Mouse (Mus musculus): ENCODE results near the gene Sorl1. TPM values are rescaled to one million over a fixed set of nuclear protein-coding genes. Genes with fewer than 3 reads are reported as not detected.

Gene Sorl1
- polyA plus RNA-seq, 1 experiment from 2014 or later, result 7.1 TPM

DNA sequence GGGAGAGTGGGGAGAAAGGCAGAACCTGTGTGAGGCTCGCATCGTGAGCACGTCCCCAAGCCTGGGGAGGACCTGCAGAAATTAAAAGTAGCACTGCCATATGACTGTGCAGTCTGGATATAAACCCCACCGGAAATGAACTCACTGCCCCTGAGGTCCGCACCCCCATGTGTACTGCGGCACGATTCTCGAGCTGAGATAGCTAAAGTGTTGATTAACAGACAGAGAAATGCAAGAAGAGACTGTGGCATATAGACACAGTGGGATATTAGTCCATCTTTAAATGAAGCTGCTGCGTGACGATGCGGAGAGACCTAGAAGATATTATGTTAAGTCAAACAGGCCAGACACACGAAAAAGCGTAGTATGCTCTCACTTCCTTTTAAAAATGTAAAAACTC, 38.1 kb downstream of the Sorl1 start:
- no peaks in the 10 kb centered on the region for H3K9me3 ChIP-seq (ENCODE audit: control insufficient read depth, low read length)
- no peak overlapping the region for H3K4me3 ChIP-seq (ENCODE audit: low read depth, low read length)
- no peaks in the 10 kb centered on the region for H3K27me3 ChIP-seq (ENCODE audit: control insufficient read depth, insufficient read depth, low read length)
- 92% methylated on average over 13 of the region's 13 CpGs for WGBS
- no peaks in the 10 kb centered on the region for H3K4me1 ChIP-seq (replicated peaks; ENCODE audit: control insufficient read depth, insufficient read depth)
- ATAC-seq (ENCODE audit: low FRiP score, low TSS enrichment) (no peak), DNase-seq (ENCODE audit: low spot score) (no peak)
- TF ChIP-seq EP300 (optimal IDR thresholded peaks at IDR 0.05) (no peak), CTCF (IDR thresholded peaks at IDR 0.05; ENCODE audit: low read depth) (no peak)
- H3K36me3 ChIP-seq (ENCODE audit: control insufficient read depth, insufficient read depth, low read length), result no peaks in the 10 kb centered on the region
- H3K9ac ChIP-seq (ENCODE audit: low read length), result no peak overlapping the region
- no peak overlapping the region for H3K4me2 ChIP-seq (replicated peaks; ENCODE audit: low read depth)
- H3K27ac ChIP-seq (replicated peaks), result no peak overlapping the region

DNA sequence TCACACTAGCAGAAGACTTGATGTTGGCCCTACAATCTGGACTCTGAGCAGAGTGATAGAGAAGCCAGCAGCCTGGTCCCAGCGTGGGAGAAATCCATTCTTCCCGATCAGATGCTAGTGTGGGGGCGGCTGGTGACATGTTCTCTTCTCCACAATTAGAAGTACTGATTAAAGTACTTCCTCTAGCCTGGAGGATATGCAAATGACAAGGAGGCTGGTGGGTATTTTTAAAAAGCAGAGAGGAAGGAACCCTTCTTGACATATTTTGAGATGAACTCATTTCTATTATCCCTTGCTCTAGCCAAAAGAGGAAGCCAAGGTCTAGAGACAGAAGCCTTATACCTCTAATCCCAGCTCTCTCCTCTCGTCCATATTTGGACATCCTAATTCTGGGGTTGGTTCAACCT, 40.4 kb downstream of the Sorl1 start:
- H3K4me1 ChIP-seq (replicated peaks; ENCODE audit: control insufficient read depth, insufficient read depth), result no peaks in the 10 kb centered on the region
- DNase-seq (ENCODE audit: low spot score), result no peak
- no peak overlapping the region for H3K9ac ChIP-seq (ENCODE audit: low read length)
- H3K36me3 ChIP-seq (ENCODE audit: control insufficient read depth, insufficient read depth, low read length), result no peaks in the 10 kb centered on the region
- no peak overlapping the region for H3K27ac ChIP-seq (replicated peaks)
- no peak for ATAC-seq (ENCODE audit: low FRiP score, low TSS enrichment)
- WGBS, result 83% methylated on average over 4 of the region's 4 CpGs
- no peaks in the 10 kb centered on the region for H3K27me3 ChIP-seq (ENCODE audit: control insufficient read depth, insufficient read depth, low read length)
- no peak overlapping the region for H3K4me2 ChIP-seq (replicated peaks; ENCODE audit: low read depth)
- no peaks in the 10 kb centered on the region for H3K9me3 ChIP-seq (ENCODE audit: control insufficient read depth, low read length)
- TF ChIP-seq CTCF (IDR thresholded peaks at IDR 0.05; ENCODE audit: low read depth), result no peak
- no peak for TF ChIP-seq EP300 (optimal IDR thresholded peaks at IDR 0.05)
- no peak overlapping the region for H3K4me3 ChIP-seq (ENCODE audit: low read depth, low read length)

DNA sequence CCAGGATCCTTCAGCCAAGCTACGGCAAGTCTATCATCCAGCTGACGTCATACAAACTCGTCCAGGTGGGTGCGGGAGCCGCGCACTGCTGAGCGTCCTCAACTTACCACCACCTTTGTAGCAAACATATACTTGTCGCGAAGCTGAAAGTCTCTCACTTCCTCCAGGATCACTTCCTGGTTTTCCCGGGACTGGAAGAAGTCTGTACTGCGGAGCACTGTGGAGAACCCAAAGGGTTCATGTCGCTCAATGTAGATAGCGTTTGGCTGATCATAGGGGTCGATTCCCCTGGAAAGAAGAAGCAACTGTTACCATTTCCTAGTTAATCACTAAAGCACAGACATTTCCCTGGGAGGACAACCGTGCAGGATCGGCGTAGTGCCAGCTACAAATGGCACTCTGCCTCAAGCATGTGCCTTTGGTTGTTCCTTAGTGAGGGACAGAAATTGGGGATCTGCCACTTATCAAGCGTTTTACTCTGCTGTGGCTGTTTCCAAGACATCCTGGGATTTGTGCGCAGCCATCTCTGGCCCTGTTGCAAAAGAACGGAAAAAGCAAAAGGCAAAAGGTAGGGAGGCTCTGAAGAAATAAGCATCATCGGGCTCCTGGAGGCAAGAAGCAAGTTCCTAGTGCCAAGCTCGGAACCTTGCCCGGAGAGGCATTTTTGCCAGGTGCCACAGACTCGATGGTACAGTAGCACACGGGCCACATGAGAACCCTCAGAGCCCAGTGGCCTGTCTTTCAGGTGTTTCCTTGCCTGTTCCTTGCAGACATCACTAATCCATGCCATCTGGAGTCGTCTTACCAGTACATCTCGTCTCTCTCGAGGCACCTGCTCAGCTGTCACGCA, 42.2 kb downstream of the Sorl1 start:
- DNase-seq (ENCODE audit: low spot score) (no peak), ATAC-seq (ENCODE audit: low FRiP score, low TSS enrichment) (no peak)
- no peaks in the 10 kb centered on the region for H3K36me3 ChIP-seq (ENCODE audit: control insufficient read depth, insufficient read depth, low read length)
- no peak overlapping the region for H3K9ac ChIP-seq (ENCODE audit: low read length)
- no peak for TF ChIP-seq CTCF (IDR thresholded peaks at IDR 0.05; ENCODE audit: low read depth)
- no peak for TF ChIP-seq EP300 (optimal IDR thresholded peaks at IDR 0.05)
- H3K4me2 ChIP-seq (replicated peaks; ENCODE audit: low read depth), result no peak overlapping the region
- H3K4me1 ChIP-seq (replicated peaks; ENCODE audit: control insufficient read depth, insufficient read depth), result no peaks in the 10 kb centered on the region
- WGBS, result 89% methylated on average over 29 of the region's 29 CpGs
- no peaks in the 10 kb centered on the region for H3K9me3 ChIP-seq (ENCODE audit: control insufficient read depth, low read length)
- H3K27ac ChIP-seq (replicated peaks), result no peak overlapping the region
- no peaks in the 10 kb centered on the region for H3K27me3 ChIP-seq (ENCODE audit: control insufficient read depth, insufficient read depth, low read length)
- no peak overlapping the region for H3K4me3 ChIP-seq (ENCODE audit: low read depth, low read length)

GRCm38 (mm10) chr9:42080671-42081070, 43.4 kb downstream of the Sorl1 start:
- WGBS, result 80% methylated on average over 9 of the region's 9 CpGs
- no peak overlapping the region for H3K27ac ChIP-seq (replicated peaks)

GRCm38 (mm10) chr9:42077112-42077845, 46.8 kb downstream of the Sorl1 start:
- no peak for ATAC-seq (ENCODE audit: low FRiP score, low TSS enrichment)
- Histone ChIP-seq H3K4me3 (ENCODE audit: low read depth, low read length) (no peak overlapping the region), H3K27me3 (ENCODE audit: control insufficient read depth, insufficient read depth, low read length) (no peaks in the 10 kb centered on the region), H3K4me2 (replicated peaks; ENCODE audit: low read depth) (no peak overlapping the region), H3K36me3 (ENCODE audit: control insufficient read depth, insufficient read depth, low read length) (no peaks in the 10 kb centered on the region), H3K9ac (ENCODE audit: low read length) (no peak overlapping the region), H3K4me1 (replicated peaks; ENCODE audit: control insufficient read depth, insufficient read depth) (no peaks in the 10 kb centered on the region), H3K27ac (replicated peaks) (no peak overlapping the region), H3K9me3 (ENCODE audit: control insufficient read depth, low read length) (no peaks in the 10 kb centered on the region)
- TF ChIP-seq CTCF (IDR thresholded peaks at IDR 0.05; ENCODE audit: low read depth) (no peak), EP300 (optimal IDR thresholded peaks at IDR 0.05) (no peak)
- 66% methylated on average over 16 of the region's 16 CpGs for WGBS
- no peak for DNase-seq (ENCODE audit: low spot score)

More at GRCm38 (mm10) chr9:42080671-42081070, 43.4 kb downstream of the Sorl1 start:
- Histone ChIP-seq H3K36me3 (ENCODE audit: control insufficient read depth, insufficient read depth, low read length) (no peaks in the 10 kb centered on the region), H3K27me3 (ENCODE audit: control insufficient read depth, insufficient read depth, low read length) (no peaks in the 10 kb centered on the region), H3K4me2 (replicated peaks; ENCODE audit: low read depth) (no peak overlapping the region), H3K9me3 (ENCODE audit: control insufficient read depth, low read length) (no peaks in the 10 kb centered on the region), H3K4me1 (replicated peaks; ENCODE audit: control insufficient read depth, insufficient read depth) (no peaks in the 10 kb centered on the region), H3K9ac (ENCODE audit: low read length) (no peak overlapping the region), H3K4me3 (ENCODE audit: low read depth, low read length) (no peak overlapping the region)
- DNase-seq (ENCODE audit: low spot score), result no peak
- ATAC-seq (ENCODE audit: low FRiP score, low TSS enrichment), result no peak
- TF ChIP-seq EP300 (optimal IDR thresholded peaks at IDR 0.05), result no peak
- no peak for TF ChIP-seq CTCF (IDR thresholded peaks at IDR 0.05; ENCODE audit: low read depth)

Measured in stomach, postnatal 0 days (tissue).